Mouse (Mus musculus) intestine, embryonic 14.5 days (tissue): ENCODE data around the gene Zhx3. TPM values are rescaled to one million over a fixed set of nuclear protein-coding genes. Genes with fewer than 3 reads are reported as not detected.

Experiments
- ATAC-seq: fragments of 200-750 bp; cut with Nextera tagmentation; replicated peaks from 2 replicates; pipeline ENCODE4 v1.8.0; 2017; ENCODE audit warnings: low read depth, moderate number of reproducible peaks, moderate TSS enrichment, moderate library complexity; ENCODE audit not compliant: low FRiP score, low TSS enrichment
- DNase-seq: peaks from one replicate; pipeline ENCODE4 v3.0.0-alpha.2; 2018; ENCODE audit warnings: low spot score
- H3K27ac ChIP-seq: fragments of 300-500 bp; sonication (generic); 2 replicates; pipeline ENCODE4 v1.5.1; 2014; ENCODE audit warnings: low read depth, mild to moderate bottlenecking, control low read depth
- H3K27me3 ChIP-seq: fragments of 300-500 bp; sonication (generic); replicated peaks from 2 replicates; pipeline ENCODE4 v1.6.1; 2014; ENCODE audit warnings: low read length, control low read depth; ENCODE audit not compliant: control insufficient read depth, insufficient read depth
- H3K36me3 ChIP-seq: fragments of 300-500 bp; sonication (generic); 2 replicates; pipeline ENCODE4 v1.6.1; 2014; ENCODE audit warnings: low read length, control low read depth; ENCODE audit not compliant: control insufficient read depth, insufficient read depth
- H3K4me1 ChIP-seq: fragments of 300-500 bp; sonication (generic); replicated peaks from 2 replicates; pipeline ENCODE4 v1.6.1; 2014; ENCODE audit warnings: low read length, control low read depth, mixed read lengths; ENCODE audit not compliant: control insufficient read depth, insufficient read depth
- H3K4me2 ChIP-seq: fragments of 300-500 bp; sonication (generic); 2 replicates; pipeline ENCODE4 v1.6.1; 2014; ENCODE audit warnings: low read length
- H3K4me3 ChIP-seq: fragments of 300-500 bp; sonication (generic); 2 replicates; pipeline ENCODE4 v1.5.1; 2014; ENCODE audit warnings: low read depth, low read length, control low read depth, mixed read lengths
- H3K9ac ChIP-seq: fragments of 300-500 bp; sonication (generic); 2 replicates; pipeline ENCODE4 v1.6.1; 2014; ENCODE audit warnings: mild to moderate bottlenecking, low read length
- H3K9me3 ChIP-seq: fragments of 300-500 bp; sonication (generic); 2 replicates; pipeline ENCODE4 v1.6.1; 2016; ENCODE audit warnings: low read length, control low read depth; ENCODE audit not compliant: control insufficient read depth
- WGBS: fragments of 180-500 bp; shearing (Covaris S2); extraction: QIAGEN DNeasy Blood & Tissue Kit; methylation state at CpG from one replicate; pipeline ENCODE4 v1.1.7; 2014; 5-methylcytosine and 5-hydroxymethylcytosine counted together
- polyA plus RNA-seq: library from polyadenylated mRNA; unstranded; fragments of >200 nt; fragmentation: Nextera tagmentation; extraction: Ambion mirVana; gene quantifications from 2 replicates; pipeline ENCODE4 v1.2.1, GENCODE M21; 2014

Gene Zhx3
- polyA plus RNA-seq, 1 experiment from 2014 or later = 7.5 TPM

- H3K27me3 ChIP-seq = no peaks in the 10 kb centered on the region
These were observed 105.6 kb downstream of the Zhx3 start for GRCm38 (mm10) chr2:160767201-160767600.

GRCm38 (mm10) chr2:160766371-160766771, 106.4 kb downstream of the Zhx3 start:
- 78% methylated on average over 5 of the region's 5 CpGs for WGBS
- Histone ChIP-seq H3K27me3 (no peaks in the 10 kb centered on the region), H3K27ac (no peak overlapping the region), H3K36me3 (peaks cover 41% of the 10 kb centered on the region), H3K4me2 (no peak overlapping the region), H3K4me1 (no peaks in the 10 kb centered on the region), H3K9me3 (no peaks in the 10 kb centered on the region), H3K4me3 (no peak overlapping the region), H3K9ac (no peak overlapping the region)
- no peak for ATAC-seq
- no peak for DNase-seq

More at GRCm38 (mm10) chr2:160767201-160767600, 105.6 kb downstream of the Zhx3 start:
- Histone ChIP-seq H3K9ac (no peak overlapping the region), H3K9me3 (no peaks in the 10 kb centered on the region), H3K4me2 (no peak overlapping the region), H3K27ac (no peak overlapping the region), H3K4me1 (no peaks in the 10 kb centered on the region), H3K36me3 (peaks cover 33% of the 10 kb centered on the region), H3K4me3 (no peak overlapping the region)
- 91% methylated on average over 2 of the region's 2 CpGs for WGBS
- ATAC-seq (no peak), DNase-seq (no peak)

- Histone ChIP-seq H3K36me3 (peaks cover 50% of the 10 kb centered on the region), H3K4me2 (no peak overlapping the region), H3K9me3 (no peaks in the 10 kb centered on the region), H3K4me1 (no peaks in the 10 kb centered on the region), H3K27me3 (no peaks in the 10 kb centered on the region), H3K4me3 (no peak overlapping the region), H3K9ac (no peak overlapping the region), H3K27ac (no peak overlapping the region)
- ATAC-seq = no peak
- DNase-seq = no peak
- 82% methylated on average over 3 of the region's 3 CpGs for WGBS
These were observed 107.7 kb downstream of the Zhx3 start for GRCm38 (mm10) chr2:160765096-160765495.

GRCm38 (mm10) chr2:160764386-160764785, 108.4 kb downstream of the Zhx3 start:
- H3K36me3 ChIP-seq = peaks cover 57% of the 10 kb centered on the region
- WGBS = 86% methylated on average over 2 of the region's 2 CpGs

GRCm38 (mm10) chr2:160763816-160764215, 109.0 kb downstream of the Zhx3 start:
- no peak for ATAC-seq
- no peak overlapping the region for H3K9ac ChIP-seq
- no peaks in the 10 kb centered on the region for H3K27me3 ChIP-seq
- H3K4me3 ChIP-seq = no peak overlapping the region
- peaks cover 63% of the 10 kb centered on the region for H3K36me3 ChIP-seq
- 79% methylated on average over 3 of the region's 3 CpGs for WGBS
- DNase-seq = no peak
- H3K4me2 ChIP-seq = no peak overlapping the region
- H3K9me3 ChIP-seq = no peaks in the 10 kb centered on the region
- H3K4me1 ChIP-seq = no peaks in the 10 kb centered on the region
- no peak overlapping the region for H3K27ac ChIP-seq

More at GRCm38 (mm10) chr2:160764386-160764785, 108.4 kb downstream of the Zhx3 start:
- no peak overlapping the region for H3K9ac ChIP-seq
- no peak for ATAC-seq
- no peaks in the 10 kb centered on the region for H3K27me3 ChIP-seq
- no peak overlapping the region for H3K27ac ChIP-seq
- no peak overlapping the region for H3K4me2 ChIP-seq
- DNase-seq = no peak
- H3K4me1 ChIP-seq = no peaks in the 10 kb centered on the region
- no peaks in the 10 kb centered on the region for H3K9me3 ChIP-seq
- no peak overlapping the region for H3K4me3 ChIP-seq

- Histone ChIP-seq H3K27me3 (no peaks in the 10 kb centered on the region), H3K36me3 (peaks cover 90% of the 10 kb centered on the region), H3K4me2 (no peak overlapping the region), H3K9ac (no peak overlapping the region), H3K4me3 (no peak overlapping the region), H3K9me3 (no peaks in the 10 kb centered on the region), H3K27ac (no peak overlapping the region), H3K4me1 (no peaks in the 10 kb centered on the region)
- 87% methylated on average over 9 of the region's 9 CpGs for WGBS
- ATAC-seq (no peak), DNase-seq (no peak)
These were observed 112.2 kb downstream of the Zhx3 start for GRCm38 (mm10) chr2:160760433-160761184.

GRCm38 (mm10) chr2:160756583-160757203, 116.1 kb downstream of the Zhx3 start:
- Histone ChIP-seq H3K4me2 (no peak overlapping the region), H3K9me3 (no peaks in the 10 kb centered on the region), H3K4me3 (no peak overlapping the region), H3K36me3 (peaks cover 99% of the 10 kb centered on the region), H3K27me3 (no peaks in the 10 kb centered on the region), H3K27ac (no peak overlapping the region), H3K9ac (no peak overlapping the region), H3K4me1 (no peaks in the 10 kb centered on the region)
- DNase-seq (no peak), ATAC-seq (no peak)
- WGBS = 87% methylated on average over 6 of the region's 6 CpGs

- no peak overlapping the region for H3K4me3 ChIP-seq
- ATAC-seq (no peak), DNase-seq (no peak)
- no peaks in the 10 kb centered on the region for H3K27me3 ChIP-seq
- H3K9me3 ChIP-seq = no peaks in the 10 kb centered on the region
- WGBS = 87% methylated on average over 10 of the region's 10 CpGs
- no peak overlapping the region for H3K4me2 ChIP-seq
- no peak overlapping the region for H3K27ac ChIP-seq
- H3K36me3 ChIP-seq = peaks cover 64% of the 10 kb centered on the region
- H3K9ac ChIP-seq = no peak overlapping the region
- H3K4me1 ChIP-seq = no peaks in the 10 kb centered on the region
These were observed 125.7 kb downstream of the Zhx3 start for GRCm38 (mm10) chr2:160747075-160747474.

GRCm38 (mm10) chr2:160746637-160747036, 126.2 kb downstream of the Zhx3 start:
- Histone ChIP-seq H3K9me3 (no peaks in the 10 kb centered on the region), H3K4me1 (no peaks in the 10 kb centered on the region), H3K9ac (no peak overlapping the region), H3K27me3 (no peaks in the 10 kb centered on the region), H3K4me3 (no peak overlapping the region), H3K36me3 (peaks cover 62% of the 10 kb centered on the region), H3K27ac (no peak overlapping the region), H3K4me2 (no peak overlapping the region)
- ATAC-seq (no peak), DNase-seq (no peak)
- 94% methylated on average over 5 of the region's 5 CpGs for WGBS
